Mouse (Mus musculus) limb, embryonic 11.5 days (tissue): ENCODE measurements around the gene Mmachc. TPM values are rescaled to one million over a fixed set of nuclear protein-coding genes. Genes with fewer than 3 reads are reported as not detected.
A peak's percentile ranks its signal among the peaks of the same experiment; 100 is the strongest.
"Not testable (repeated sequence)": the region's sequence is repeated elsewhere in the genome, so short reads cannot be mapped to it uniquely, and the experiment has no call there.

Source experiments
- ATAC-seq: fragments of 200-750 bp; cut with Nextera tagmentation; 2 replicates; pipeline ENCODE4 v1.8.0; 2017; ENCODE audit warnings: low read depth; ENCODE audit not compliant: insufficient number of reproducible peaks, low FRiP score, low TSS enrichment
- DNase-seq: peaks from one replicate; pipeline ENCODE4 v3.0.0-alpha.2; 2015; ENCODE audit warnings: low spot score
- H3K27ac ChIP-seq: fragments of 300-500 bp; sonication (generic); replicated peaks from 2 replicates; pipeline ENCODE4 v1.5.1; 2014; ENCODE audit warnings: low read depth, mild to moderate bottlenecking, low read length
- H3K27me3 ChIP-seq: fragments of 300-500 bp; sonication (generic); 2 replicates; pipeline ENCODE4 v1.6.1; 2014; ENCODE audit warnings: mild to moderate bottlenecking, low read length, mixed read lengths; ENCODE audit not compliant: control insufficient read depth, insufficient read depth
- H3K36me3 ChIP-seq: fragments of 300-500 bp; sonication (generic); 2 replicates; pipeline ENCODE4 v1.6.1; 2014; ENCODE audit warnings: mild to moderate bottlenecking, low read length, moderate library complexity, mixed read lengths; ENCODE audit not compliant: control insufficient read depth, insufficient read depth
- H3K4me1 ChIP-seq: fragments of 300-500 bp; sonication (generic); 2 replicates; pipeline ENCODE4 v1.6.1; 2014; ENCODE audit warnings: low read length, mixed read lengths; ENCODE audit not compliant: control insufficient read depth, insufficient read depth
- H3K4me2 ChIP-seq: fragments of 300-500 bp; sonication (generic); 2 replicates; pipeline ENCODE4 v1.6.1; 2014; ENCODE audit warnings: low read depth, mild to moderate bottlenecking, moderate library complexity; ENCODE audit not compliant: severe bottlenecking
- H3K4me3 ChIP-seq: fragments of 300-500 bp; sonication (generic); 2 replicates; pipeline ENCODE4 v1.5.1; 2014; ENCODE audit warnings: low read depth, low read length
- H3K9ac ChIP-seq: fragments of 300-500 bp; sonication (generic); 2 replicates; pipeline ENCODE4 v1.6.1; 2014; ENCODE audit warnings: mild to moderate bottlenecking, low read length
- H3K9me3 ChIP-seq: fragments of 300-500 bp; sonication (generic); 2 replicates; pipeline ENCODE4 v1.6.1; 2016; ENCODE audit warnings: low read length; ENCODE audit not compliant: control insufficient read depth
- WGBS: fragments of 180-500 bp; shearing (Covaris S2); extraction: QIAGEN DNeasy Blood & Tissue Kit; methylation state at CpG from one replicate; pipeline ENCODE4 v1.1.7; 2014; 5-methylcytosine and 5-hydroxymethylcytosine counted together
- polyA plus RNA-seq: library from polyadenylated mRNA; unstranded; fragments of >200 nt; fragmentation: Nextera tagmentation; extraction: Ambion mirVana; gene quantifications from 2 replicates; pipeline ENCODE4 v1.2.1, GENCODE M21; 2014

Mmachc gene
- polyA plus RNA-seq, 1 experiment from 2014 or later: 24.0 TPM

DNA sequence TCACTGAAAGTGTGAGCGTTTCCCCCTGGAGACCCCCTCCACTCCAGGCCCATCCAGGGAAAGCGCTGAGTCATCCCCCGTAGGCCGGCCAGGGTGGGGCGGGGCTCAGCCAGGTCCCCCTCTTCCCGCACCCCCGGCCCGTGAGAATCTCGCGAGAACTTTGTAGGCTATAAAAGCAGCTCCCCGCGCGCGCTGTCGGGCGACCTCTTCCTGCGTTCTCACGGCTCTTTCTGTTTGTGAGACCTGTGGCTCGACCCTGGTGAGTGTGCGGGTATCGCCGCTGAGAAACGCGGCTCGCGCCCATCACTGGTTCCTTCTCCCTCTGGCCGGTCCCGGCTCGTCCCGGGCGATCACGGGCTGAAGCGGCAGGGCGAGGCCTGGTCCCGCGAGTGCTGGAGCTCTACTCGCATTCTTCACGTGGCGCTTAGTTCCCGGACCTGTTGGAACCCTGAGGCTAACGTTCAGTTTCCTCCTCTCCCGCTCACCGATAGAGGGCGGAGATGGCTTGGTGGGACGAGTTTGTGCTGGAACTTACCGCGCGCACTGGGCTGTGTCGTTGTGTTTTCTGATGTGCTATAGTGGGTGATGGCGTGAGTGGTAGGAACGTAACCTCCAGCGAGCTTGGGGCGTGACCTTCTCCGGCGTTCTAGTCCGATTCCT lies 22.7 kb downstream of the Mmachc start, which contains the start of gene Prdx1:
Gene Prdx1, plus strand, starts transcription at position 143 of the 660 bp plus-strand sequence.
- Histone ChIP-seq H3K9ac (peak within 1 kb of the TSS; percentile 75), H3K9me3 (no peaks in the 10 kb centered on the region), H3K4me3 (peak within 1 kb of the TSS; percentile 53), H3K36me3 (peaks cover 3% of the 10 kb centered on the region; the same call in 1 of the 2 replicates), H3K27ac (peak within 1 kb of the TSS; percentile 84), H3K27me3 (no peaks in the 10 kb centered on the region), H3K4me2 (peak within 1 kb of the TSS; percentile 65), H3K4me1 (peaks cover 6% of the 10 kb centered on the region; the same call in 1 of the 2 replicates)
- under 1% methylated on average over 56 of the region's 56 CpGs for WGBS
- peak; percentile 98 for DNase-seq
- ATAC-seq: peak; percentile 94

GRCm38 (mm10) chr4:116684665-116685064 lies 23.5 kb downstream of the Mmachc start:
- Histone ChIP-seq H3K36me3 (peaks cover 3% of the 10 kb centered on the region; the same call in 1 of the 2 replicates), H3K27me3 (no peaks in the 10 kb centered on the region), H3K9me3 (no peaks in the 10 kb centered on the region), H3K4me2 (no peak overlapping the region), H3K4me1 (peaks cover 6% of the 10 kb centered on the region; the same call in 1 of the 2 replicates), H3K27ac (peak overlapping the region; percentile 84; the same call in 1 of the 2 replicates), H3K9ac (no peak overlapping the region; the same call in 1 of the 2 replicates), H3K4me3 (peak overlapping the region; percentile 53; the same call in 1 of the 2 replicates)
- WGBS: 66% methylated on average over 2 of the region's 2 CpGs
- DNase-seq: no peak
- no peak for ATAC-seq

DNA sequence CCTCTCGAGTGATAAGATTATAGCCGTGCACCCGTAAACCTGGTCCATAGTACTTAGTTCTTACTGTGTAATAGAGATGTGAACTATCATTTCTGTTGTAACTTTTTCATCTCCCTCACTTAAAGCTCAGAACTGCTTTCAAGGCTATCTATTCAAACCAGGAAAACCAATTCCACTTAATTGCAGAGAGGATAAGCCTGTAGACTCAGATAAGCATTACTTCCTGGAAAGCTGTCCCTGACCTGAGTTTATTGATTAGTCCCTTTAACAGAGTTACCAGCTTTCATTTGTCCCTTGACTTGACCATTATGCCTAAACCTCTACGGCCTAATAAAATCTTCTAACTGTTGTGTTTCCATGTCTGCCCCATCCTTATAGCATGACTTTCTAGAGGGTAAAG lies 24.2 kb downstream of the Mmachc start:
- H3K36me3 ChIP-seq: peaks cover 2% of the 10 kb centered on the region; the same call in 1 of the 2 replicates
- no peak overlapping the region for H3K9ac ChIP-seq
- ATAC-seq (no peak), DNase-seq (no peak)
- no peak overlapping the region for H3K4me2 ChIP-seq
- no peaks in the 10 kb centered on the region for H3K9me3 ChIP-seq
- H3K4me3 ChIP-seq: no peak overlapping the region
- H3K27ac ChIP-seq: no peak overlapping the region
- H3K27me3 ChIP-seq: no peaks in the 10 kb centered on the region
- 93% methylated on average over 4 of the region's 4 CpGs for WGBS
- peaks cover 6% of the 10 kb centered on the region; the same call in 1 of the 2 replicates for H3K4me1 ChIP-seq

- WGBS: 92% methylated on average over 4 of the region's 4 CpGs
- not testable (repeated sequence) for H3K9me3 ChIP-seq, H3K27ac ChIP-seq, H3K4me3 ChIP-seq, H3K4me2 ChIP-seq, H3K4me1 ChIP-seq, H3K27me3 ChIP-seq, H3K36me3 ChIP-seq, ATAC-seq, H3K9ac ChIP-seq, DNase-seq
These were observed 27.7 kb downstream of the Mmachc start for GRCm38 (mm10) chr4:116680521-116680920.

- no peaks in the 10 kb centered on the region for H3K9me3 ChIP-seq
- H3K4me3 ChIP-seq: no peak overlapping the region
- H3K36me3 ChIP-seq: no peaks in the 10 kb centered on the region
- no peak overlapping the region for H3K27ac ChIP-seq
- no peaks in the 10 kb centered on the region for H3K27me3 ChIP-seq
- H3K4me1 ChIP-seq: no peaks in the 10 kb centered on the region
- no peak overlapping the region for H3K4me2 ChIP-seq
- DNase-seq (no peak), ATAC-seq (no peak)
- no peak overlapping the region for H3K9ac ChIP-seq
- WGBS: 74% methylated on average over 5 of the region's 5 CpGs
These were observed 29.1 kb downstream of the Mmachc start for GRCm38 (mm10) chr4:116679141-116679540.

- no peak for DNase-seq
- no peaks in the 10 kb centered on the region for H3K36me3 ChIP-seq
- no peaks in the 10 kb centered on the region for H3K4me1 ChIP-seq
- ATAC-seq: no peak
- no peak overlapping the region for H3K4me2 ChIP-seq
- H3K27me3 ChIP-seq: no peaks in the 10 kb centered on the region
- H3K4me3 ChIP-seq: no peak overlapping the region
- no peaks in the 10 kb centered on the region for H3K9me3 ChIP-seq
- no peak overlapping the region for H3K27ac ChIP-seq
- H3K9ac ChIP-seq: no peak overlapping the region
- whole genome bisulfite sequencing: 80% methylated on average over 1 of the region's 1 CpGs
These were observed 30.4 kb downstream of the Mmachc start for GRCm38 (mm10) chr4:116677808-116678207.

DNA sequence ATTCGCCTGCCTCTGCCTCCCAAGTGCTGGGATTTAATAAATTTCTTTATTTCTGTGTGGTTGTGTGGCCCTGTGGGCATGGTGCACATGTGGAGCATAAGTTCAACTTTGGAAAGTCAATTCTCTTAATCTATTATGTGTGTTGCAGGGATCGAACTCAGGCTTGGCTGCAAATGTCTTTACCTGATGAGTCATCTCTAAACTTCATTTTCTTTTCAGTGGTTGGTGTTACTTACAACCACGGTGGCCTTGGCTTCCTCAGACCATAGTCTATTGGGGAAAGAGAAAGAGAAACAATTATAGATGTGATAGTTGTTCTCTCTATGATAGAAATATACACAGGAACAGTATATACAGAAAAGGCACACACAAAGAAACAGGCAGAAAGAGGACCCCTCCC lies 32.2 kb downstream of the Mmachc start:
- ATAC-seq (no peak), DNase-seq (no peak)
- Histone ChIP-seq H3K4me3 (no peak overlapping the region), H3K4me1 (no peaks in the 10 kb centered on the region), H3K27me3 (no peaks in the 10 kb centered on the region), H3K4me2 (no peak overlapping the region), H3K9me3 (no peaks in the 10 kb centered on the region), H3K36me3 (no peaks in the 10 kb centered on the region), H3K9ac (no peak overlapping the region), H3K27ac (no peak overlapping the region)
- 93% methylated on average over 3 of the region's 3 CpGs for WGBS

- 92% methylated on average over 6 of the region's 6 CpGs for whole genome bisulfite sequencing
- not testable (repeated sequence) for DNase-seq, H3K4me2 ChIP-seq, H3K36me3 ChIP-seq, H3K27me3 ChIP-seq, H3K9me3 ChIP-seq, H3K9ac ChIP-seq, ATAC-seq, H3K4me3 ChIP-seq, H3K4me1 ChIP-seq, H3K27ac ChIP-seq
These were observed 33.4 kb downstream of the Mmachc start for GRCm38 (mm10) chr4:116674761-116675160.
